Mouse (Mus musculus) lung, adult 2 months (tissue): Measurements from ENCODE around the gene Rabep1.

Experiments
- CTCF ChIP-seq: fragments of 200-500 bp; IDR thresholded peaks from 2 replicates; pipeline ENCODE4 v1.5.1; 2011; ENCODE audit warnings: mild to moderate bottlenecking, low read length, control low read depth; ENCODE audit not compliant: insufficient read depth
- POLR2A ChIP-seq: fragments of 200-500 bp; IDR thresholded peaks from 2 replicates; pipeline ENCODE4 v1.6.1; 2011; ENCODE audit warnings: low read depth, mild to moderate bottlenecking, control low read depth, low read length, borderline replicate concordance; ENCODE audit errors: extremely low read depth

GRCm38 (mm10) chr11:70980751-70981510 is 136.4 kb downstream of the Rabep1 start:
- TF ChIP-seq POLR2A = no peak
- TF ChIP-seq CTCF = no peak
